Mouse (Mus musculus): ENCODE measurements around the gene Ogfod3. TPM values are rescaled to one million over a fixed set of nuclear protein-coding genes. Genes with fewer than 3 reads are reported as not detected.

Ogfod3 gene
- total and polyA plus RNA-seq, 3 experiments, result 12.5 to 19.8 (median 15.8) TPM

DNA sequence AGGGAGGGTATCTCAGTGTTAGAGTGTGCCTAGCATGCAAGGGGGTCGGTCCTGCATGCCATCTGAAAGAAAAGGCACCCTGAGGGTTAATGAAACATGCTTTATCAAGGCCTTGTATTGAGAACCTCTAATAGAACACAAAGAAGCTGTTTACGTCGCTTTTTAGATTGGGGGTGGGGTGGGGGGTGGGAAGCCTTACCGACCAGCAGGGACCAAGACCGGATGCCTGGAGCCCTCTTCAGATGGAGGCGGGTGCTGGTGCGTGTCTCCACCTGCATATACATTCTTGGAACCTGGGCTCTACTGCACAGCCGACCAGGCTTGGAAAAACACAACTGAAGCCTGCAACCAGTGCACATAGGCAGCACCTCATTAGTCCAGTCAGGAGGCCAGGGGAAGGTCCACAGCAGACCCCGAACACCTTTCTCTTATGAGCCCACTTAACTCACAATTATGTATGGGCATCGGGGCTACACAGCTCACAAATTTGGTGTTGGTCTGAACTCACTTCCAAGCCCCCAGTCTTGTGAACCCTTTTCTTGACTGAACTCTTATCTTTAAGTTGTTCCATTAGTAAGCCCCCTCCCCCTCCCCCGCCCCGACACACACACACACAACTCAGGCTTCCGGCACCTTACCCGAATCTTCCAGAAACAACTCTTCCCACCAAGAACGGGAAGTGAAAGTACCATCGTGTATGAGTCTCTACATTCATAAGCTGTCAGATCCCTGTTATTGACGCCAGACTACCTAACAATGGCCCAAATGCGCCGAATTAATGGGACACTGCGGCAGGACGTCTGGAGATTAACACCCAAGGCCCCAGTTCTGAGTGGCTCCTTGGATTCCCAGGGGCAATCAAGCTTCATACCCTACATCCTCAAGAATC, 23.9 kb upstream of the Ogfod3 start:
- Histone ChIP-seq H3K27me3 (ENCODE audit: control insufficient read depth, insufficient read depth, low read length) (no peaks in the 10 kb centered on the region), H3K79me2 (replicated peaks; ENCODE audit: control insufficient read depth, insufficient read depth, low read length) (no peaks in the 10 kb centered on the region), H3K4me1 (ENCODE audit: control insufficient read depth, insufficient read depth, low read length) (peaks cover 3% of the 10 kb centered on the region), H3K4me3 (peak overlapping the region; percentile 54), H3K36me3 (ENCODE audit: control insufficient read depth, insufficient read depth, low read length) (no peaks in the 10 kb centered on the region), H3K27ac (peak overlapping the region; percentile 90), H3K9ac (ENCODE audit: low read depth, low read length) (peak overlapping the region; percentile 85)
- no peak for DNase-seq
- intact Hi-C loops (cut with DNase I), result no loop called here
- 10% methylated on average over 21 of the region's 21 CpGs for WGBS
- no peak for TF ChIP-seq POLR2A (IDR thresholded peaks at IDR 0.05; ENCODE audit: insufficient read depth, low read depth, low read length)
- TF ChIP-seq EP300 (IDR thresholded peaks at IDR 0.05; ENCODE audit: insufficient read depth, low read depth, low read length), result no peak
- TF ChIP-seq CTCF (IDR thresholded peaks at IDR 0.05), result no peak

- no peaks in the 10 kb centered on the region for H3K79me2 ChIP-seq (replicated peaks; ENCODE audit: control insufficient read depth, insufficient read depth, low read length)
- TF ChIP-seq EP300 (IDR thresholded peaks at IDR 0.05; ENCODE audit: insufficient read depth, low read depth, low read length), result no peak
- no peak for TF ChIP-seq POLR2A (IDR thresholded peaks at IDR 0.05; ENCODE audit: insufficient read depth, low read depth, low read length)
- no peak for TF ChIP-seq CTCF (IDR thresholded peaks at IDR 0.05)
- H3K36me3 ChIP-seq (ENCODE audit: control insufficient read depth, insufficient read depth, low read length), result no peaks in the 10 kb centered on the region
- H3K4me1 ChIP-seq (ENCODE audit: control insufficient read depth, insufficient read depth, low read length), result peaks cover 1% of the 10 kb centered on the region; the same call in 1 of the 2 replicates
- no peak overlapping the region for H3K4me3 ChIP-seq
- DNase-seq, result no peak
- H3K27ac ChIP-seq, result no peak overlapping the region
- 67% methylated on average over 6 of the region's 6 CpGs for WGBS
- intact Hi-C loops (cut with DNase I), result no loop called here
- H3K9ac ChIP-seq (ENCODE audit: low read depth, low read length), result no peak overlapping the region
- H3K27me3 ChIP-seq (ENCODE audit: control insufficient read depth, insufficient read depth, low read length), result no peaks in the 10 kb centered on the region
Measured at GRCm38 (mm10) chr11:121221321-121222010, 17.0 kb upstream of the Ogfod3 start.

DNA sequence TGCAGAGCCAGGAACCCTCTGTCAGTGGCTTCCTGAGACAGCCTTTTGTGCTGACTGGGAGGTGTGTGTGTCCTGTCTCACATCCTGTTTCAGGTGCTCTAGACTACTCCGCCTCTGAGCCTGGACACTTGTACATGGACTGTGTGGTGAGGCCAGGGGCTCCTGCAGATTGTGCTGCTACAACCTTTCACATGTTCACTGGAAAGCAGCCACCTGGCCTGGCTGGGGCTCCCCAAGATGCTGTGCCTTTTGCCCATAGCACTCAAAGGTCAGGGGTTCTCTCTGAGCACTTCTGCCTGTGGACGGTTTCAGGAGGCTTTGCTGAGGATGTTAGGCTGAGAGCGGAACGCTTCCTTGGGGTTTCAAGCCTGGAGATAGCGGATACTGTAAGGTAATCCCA, 16.3 kb upstream of the Ogfod3 start:
- no peak overlapping the region for H3K27ac ChIP-seq
- 85% methylated on average over 5 of the region's 5 CpGs for WGBS
- no peaks in the 10 kb centered on the region for H3K36me3 ChIP-seq (ENCODE audit: control insufficient read depth, insufficient read depth, low read length)
- TF ChIP-seq EP300 (IDR thresholded peaks at IDR 0.05; ENCODE audit: insufficient read depth, low read depth, low read length) (no peak), POLR2A (IDR thresholded peaks at IDR 0.05; ENCODE audit: insufficient read depth, low read depth, low read length) (no peak)
- H3K4me1 ChIP-seq (ENCODE audit: control insufficient read depth, insufficient read depth, low read length), result peaks cover 1% of the 10 kb centered on the region; the same call in 1 of the 2 replicates
- H3K79me2 ChIP-seq (replicated peaks; ENCODE audit: control insufficient read depth, insufficient read depth, low read length), result no peaks in the 10 kb centered on the region
- intact Hi-C loops (cut with DNase I), result no loop called here
- H3K9ac ChIP-seq (ENCODE audit: low read depth, low read length), result no peak overlapping the region
- no peaks in the 10 kb centered on the region for H3K27me3 ChIP-seq (ENCODE audit: control insufficient read depth, insufficient read depth, low read length)
- no peak overlapping the region for H3K4me3 ChIP-seq
- no peak for DNase-seq

DNA sequence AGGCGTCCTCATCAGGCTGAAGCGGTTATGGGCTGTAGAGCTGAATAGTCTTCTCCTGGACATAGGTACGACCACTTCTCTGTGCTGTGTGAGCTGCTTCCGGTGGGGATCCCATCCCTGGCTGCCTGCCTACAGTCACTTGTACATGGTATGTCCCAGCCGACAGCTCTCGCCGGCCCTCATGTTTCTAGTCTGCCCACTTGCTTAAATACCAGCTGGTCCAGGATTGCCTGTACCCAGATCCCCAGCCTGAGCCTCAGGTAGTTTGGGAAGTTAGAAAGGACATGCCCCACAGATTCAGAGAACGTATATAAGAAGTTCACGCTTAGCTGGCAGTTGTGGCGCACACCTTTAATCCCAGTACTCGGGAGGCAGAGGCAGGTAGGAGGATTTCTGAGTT, 15.3 kb upstream of the Ogfod3 start:
- no peak for DNase-seq
- Histone ChIP-seq H3K27me3 (ENCODE audit: control insufficient read depth, insufficient read depth, low read length) (no peaks in the 10 kb centered on the region), H3K79me2 (replicated peaks; ENCODE audit: control insufficient read depth, insufficient read depth, low read length) (no peaks in the 10 kb centered on the region), H3K27ac (no peak overlapping the region), H3K36me3 (ENCODE audit: control insufficient read depth, insufficient read depth, low read length) (no peaks in the 10 kb centered on the region), H3K4me1 (ENCODE audit: control insufficient read depth, insufficient read depth, low read length) (peaks cover 1% of the 10 kb centered on the region; the same call in 1 of the 2 replicates), H3K4me3 (no peak overlapping the region), H3K9ac (ENCODE audit: low read depth, low read length) (no peak overlapping the region)
- intact Hi-C loops (cut with DNase I), result no loop called here
- WGBS, result 87% methylated on average over 11 of the region's 11 CpGs
- TF ChIP-seq EP300 (IDR thresholded peaks at IDR 0.05; ENCODE audit: insufficient read depth, low read depth, low read length) (no peak), POLR2A (IDR thresholded peaks at IDR 0.05; ENCODE audit: insufficient read depth, low read depth, low read length) (no peak), CTCF (IDR thresholded peaks at IDR 0.05) (no peak)

DNA sequence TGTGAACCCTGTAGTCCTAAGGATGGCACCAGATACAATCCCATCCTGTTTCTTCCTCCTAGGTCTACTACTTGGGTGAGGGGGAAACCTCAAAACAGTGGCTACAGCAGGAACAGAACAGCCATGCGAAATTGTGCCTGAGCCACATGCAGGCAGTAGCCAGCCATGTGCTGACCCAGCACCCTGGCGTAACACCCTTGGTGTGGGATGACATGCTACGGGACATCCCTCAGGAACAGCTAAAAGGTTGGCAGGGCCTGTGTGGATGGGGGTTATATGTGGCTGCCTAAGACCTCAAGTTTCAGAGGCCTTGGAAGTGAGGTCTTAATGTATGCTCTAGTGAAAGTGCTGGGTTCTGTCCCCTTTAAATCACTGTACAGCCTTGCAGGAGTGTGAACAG, 12.3 kb upstream of the Ogfod3 start:
- Histone ChIP-seq H3K9ac (ENCODE audit: low read depth, low read length) (no peak overlapping the region), H3K36me3 (ENCODE audit: control insufficient read depth, insufficient read depth, low read length) (no peaks in the 10 kb centered on the region), H3K79me2 (replicated peaks; ENCODE audit: control insufficient read depth, insufficient read depth, low read length) (no peaks in the 10 kb centered on the region), H3K4me1 (ENCODE audit: control insufficient read depth, insufficient read depth, low read length) (peaks cover 1% of the 10 kb centered on the region; the same call in 1 of the 2 replicates), H3K27me3 (ENCODE audit: control insufficient read depth, insufficient read depth, low read length) (no peaks in the 10 kb centered on the region), H3K4me3 (no peak overlapping the region), H3K27ac (no peak overlapping the region)
- TF ChIP-seq EP300 (IDR thresholded peaks at IDR 0.05; ENCODE audit: insufficient read depth, low read depth, low read length) (no peak), POLR2A (IDR thresholded peaks at IDR 0.05; ENCODE audit: insufficient read depth, low read depth, low read length) (no peak), CTCF (IDR thresholded peaks at IDR 0.05) (no peak)
- no peak for DNase-seq
- intact Hi-C loops (cut with DNase I), result no loop called here
- WGBS, result 94% methylated on average over 3 of the region's 3 CpGs

- Histone ChIP-seq H3K4me3 (peak overlapping the region; percentile 72), H3K27ac (peak overlapping the region; percentile 9; the same call in 1 of the 2 replicates), H3K9ac (ENCODE audit: low read depth, low read length) (no peak overlapping the region), H3K79me2 (replicated peaks; ENCODE audit: control insufficient read depth, insufficient read depth, low read length) (no peaks in the 10 kb centered on the region), H3K27me3 (ENCODE audit: control insufficient read depth, insufficient read depth, low read length) (no peaks in the 10 kb centered on the region), H3K4me1 (ENCODE audit: control insufficient read depth, insufficient read depth, low read length) (no peaks in the 10 kb centered on the region; the same call in 1 of the 2 replicates), H3K36me3 (ENCODE audit: control insufficient read depth, insufficient read depth, low read length) (no peaks in the 10 kb centered on the region)
- TF ChIP-seq CTCF (IDR thresholded peaks at IDR 0.05) (no peak), EP300 (IDR thresholded peaks at IDR 0.05; ENCODE audit: insufficient read depth, low read depth, low read length) (no peak), POLR2A (IDR thresholded peaks at IDR 0.05; ENCODE audit: insufficient read depth, low read depth, low read length) (no peak)
- WGBS, result 0% methylated on average over 5 of the region's 5 CpGs
- DNase-seq, result no peak
- intact Hi-C loops (cut with DNase I), result loop anchor here (2.0 to 5.0 kb wide), 2 partner anchors 142 to 187 kb away; partner anchors contain the start of gene Sectm1b
Measured at GRCm38 (mm10) chr11:121203859-121204160, 701 bp downstream of the Ogfod3 start.
